Mouse (Mus musculus): Measurements from ENCODE around the gene Phf3.
A peak's percentile ranks its signal among the peaks of the same experiment; 100 is the strongest.
"Not testable (repeated sequence)": the region's sequence is repeated elsewhere in the genome, so short reads cannot be mapped to it uniquely, and the experiment has no call there.

Gene Phf3

GRCm38 (mm10) chr1:30873541-30874260 is at the start of gene Phf3:
TSS of gene Phf3 (minus strand) at chr1:30873921.
- peak; percentile 83 to 86 for DNase-seq (ENCODE audit: low spot score in 2 of 2)

- no peak for DNase-seq (ENCODE audit: low spot score in 2 of 2)
These were observed 48.5 kb upstream of the Phf3 start for GRCm38 (mm10) chr1:30922237-30922636.

- DNase-seq (ENCODE audit: low spot score in 2 of 2): no peak
These were observed 47.5 kb upstream of the Phf3 start for GRCm38 (mm10) chr1:30921252-30921651.

GRCm38 (mm10) chr1:30920620-30921177 is 47.0 kb upstream of the Phf3 start:
- DNase-seq (ENCODE audit: low spot score in 2 of 2): no peak

- DNase-seq (ENCODE audit: low spot score in 2 of 2): no peak
These were observed 36.5 kb upstream of the Phf3 start for GRCm38 (mm10) chr1:30910172-30910571.

- no peak for DNase-seq (ENCODE audit: low spot score in 2 of 2)
These were observed 35.1 kb upstream of the Phf3 start for GRCm38 (mm10) chr1:30908797-30909196.

- DNase-seq (ENCODE audit: low spot score in 2 of 2): no peak
These were observed 29.9 kb upstream of the Phf3 start for GRCm38 (mm10) chr1:30903480-30904218.

- DNase-seq (ENCODE audit: low spot score in 2 of 2): no peak
These were observed 25.0 kb upstream of the Phf3 start for GRCm38 (mm10) chr1:30898691-30899090.

- DNase-seq (ENCODE audit: low spot score in 2 of 2): not testable (repeated sequence)
These were observed 21.6 kb upstream of the Phf3 start for GRCm38 (mm10) chr1:30895366-30895765.

- not testable (repeated sequence) for DNase-seq (ENCODE audit: low spot score in 2 of 2)
These were observed 10.1 kb upstream of the Phf3 start for GRCm38 (mm10) chr1:30883806-30884205.

- no peak for DNase-seq (ENCODE audit: low spot score in 2 of 2)
These were observed 2.0 kb upstream of the Phf3 start for GRCm38 (mm10) chr1:30875746-30876145.

GRCm38 (mm10) chr1:30874261-30875131 is 775 bp upstream of the Phf3 start:
- no peak for DNase-seq (ENCODE audit: low spot score in 2 of 2)

GRCm38 (mm10) chr1:30872836-30873540 is 733 bp downstream of the Phf3 start:
- peak; percentile 5 for DNase-seq (ENCODE audit: low spot score in 2 of 2)

- no peak for DNase-seq (ENCODE audit: low spot score in 2 of 2)
These were observed 5.9 kb downstream of the Phf3 start for GRCm38 (mm10) chr1:30867786-30868185.

GRCm38 (mm10) chr1:30852518-30852917 is 21.2 kb downstream of the Phf3 start:
- DNase-seq (ENCODE audit: low spot score in 2 of 2): no peak

GRCm38 (mm10) chr1:30851920-30852319 is 21.8 kb downstream of the Phf3 start:
- no peak for DNase-seq (ENCODE audit: low spot score in 2 of 2)

GRCm38 (mm10) chr1:30850906-30851305 is 22.8 kb downstream of the Phf3 start:
- DNase-seq (ENCODE audit: low spot score in 2 of 2): no peak

- no peak for DNase-seq (ENCODE audit: low spot score in 2 of 2)
These were observed 23.8 kb downstream of the Phf3 start for GRCm38 (mm10) chr1:30849955-30850354.

- DNase-seq (ENCODE audit: low spot score in 2 of 2): no peak
These were observed 26.0 kb downstream of the Phf3 start for GRCm38 (mm10) chr1:30847706-30848105.

- DNase-seq (ENCODE audit: low spot score in 2 of 2): no peak
These were observed 34.1 kb downstream of the Phf3 start for GRCm38 (mm10) chr1:30839662-30840061.

- no peak for DNase-seq (ENCODE audit: low spot score in 2 of 2)
These were observed 38.2 kb downstream of the Phf3 start for GRCm38 (mm10) chr1:30835512-30835911.
